Mouse (Mus musculus): ENCODE results near the gene Traf4. TPM values are rescaled to one million over a fixed set of nuclear protein-coding genes. Genes with fewer than 3 reads are reported as not detected.
"Not testable (repeated sequence)": the region's sequence is repeated elsewhere in the genome, so short reads cannot be mapped to it uniquely, and the experiment has no call there.

Gene Traf4
- polyA plus RNA-seq, 1 experiment from 2014 or later: 103 TPM

DNA sequence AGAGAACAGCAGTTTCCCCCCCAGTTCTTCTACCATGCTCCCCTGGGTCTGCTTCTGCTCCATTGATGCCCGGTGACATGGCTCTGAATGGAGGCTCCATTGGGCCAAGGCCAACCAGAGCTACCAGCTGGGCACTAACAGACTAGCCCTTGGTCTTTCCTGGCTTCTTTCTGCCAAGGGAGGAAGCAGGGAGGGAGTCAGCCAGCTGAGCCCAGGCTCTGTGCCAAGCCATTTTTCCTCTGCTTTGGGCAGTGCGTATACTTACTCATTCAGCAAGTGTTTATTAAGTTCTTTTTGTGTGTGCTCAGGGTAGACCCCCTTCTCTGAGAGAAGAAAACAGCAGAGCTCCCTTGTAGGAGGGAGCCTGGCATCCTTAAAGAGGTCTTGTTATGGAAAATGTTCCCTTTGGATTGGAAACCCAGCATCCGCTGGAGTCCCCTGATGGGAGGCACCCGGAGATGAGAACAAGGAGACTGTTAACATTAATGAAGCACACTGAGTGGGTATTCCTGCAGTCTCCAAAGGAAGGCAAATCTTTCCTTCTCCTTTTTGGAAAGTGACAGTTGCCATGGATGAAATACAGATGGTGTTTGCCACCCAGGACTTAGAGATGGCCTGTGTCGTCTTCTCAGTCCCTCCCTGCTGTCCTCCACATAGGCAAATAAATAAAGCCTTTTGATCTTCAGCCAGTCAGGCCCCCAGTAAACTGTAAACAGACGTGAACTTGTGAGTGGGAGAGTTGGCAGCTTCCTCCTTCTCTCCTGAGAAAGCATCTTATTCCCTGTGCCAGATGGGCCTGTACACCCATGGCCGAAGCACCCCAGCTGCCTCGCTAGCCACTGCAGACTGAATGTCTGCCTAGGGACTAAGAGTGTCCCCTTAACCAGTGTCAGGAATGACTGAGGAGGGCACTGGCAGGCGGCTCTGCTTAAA is 12.8 kb downstream of the Traf4 start:
- no peaks in the 10 kb centered on the region for H3K9me3 ChIP-seq

GRCm38 (mm10) chr11:78151161-78151560 is 14.2 kb downstream of the Traf4 start:
- no peaks in the 10 kb centered on the region for H3K9me3 ChIP-seq
- H3K36me3 ChIP-seq: peaks cover 81% of the 10 kb centered on the region
- H3K27ac ChIP-seq: no peak overlapping the region
- peaks cover 17% of the 10 kb centered on the region for H3K4me1 ChIP-seq
- no peak overlapping the region for H3K4me2 ChIP-seq
- 28% methylated on average over 1 of the region's 1 CpGs for WGBS
- H3K4me3 ChIP-seq: no peak overlapping the region
- no peak overlapping the region for H3K9ac ChIP-seq
- no peaks in the 10 kb centered on the region for H3K27me3 ChIP-seq
- ATAC-seq (ENCODE audit: insufficient number of reproducible peaks, insufficient read depth, low FRiP score, low TSS enrichment, low read depth): no peak

More for the DNA sequence above, 12.8 kb downstream of the Traf4 start:
- Histone ChIP-seq H3K36me3 (peaks cover 85% of the 10 kb centered on the region), H3K4me1 (peaks cover 17% of the 10 kb centered on the region), H3K27ac (peak overlapping the region; percentile 68), H3K9ac (no peak overlapping the region), H3K4me3 (no peak overlapping the region), H3K27me3 (no peaks in the 10 kb centered on the region), H3K4me2 (no peak overlapping the region)
- WGBS: 68% methylated on average over 9 of the region's 9 CpGs
- no peak for ATAC-seq (ENCODE audit: insufficient number of reproducible peaks, insufficient read depth, low FRiP score, low TSS enrichment, low read depth)

GRCm38 (mm10) chr11:78146707-78147543 is 18.5 kb downstream of the Traf4 start:
- peaks cover 78% of the 10 kb centered on the region for H3K36me3 ChIP-seq
- no peaks in the 10 kb centered on the region for H3K27me3 ChIP-seq
- 77% methylated on average over 6 of the region's 6 CpGs for WGBS
- no peak overlapping the region for H3K4me2 ChIP-seq
- H3K4me1 ChIP-seq: peaks cover 2% of the 10 kb centered on the region
- H3K4me3 ChIP-seq: no peak overlapping the region
- ATAC-seq (ENCODE audit: insufficient number of reproducible peaks, insufficient read depth, low FRiP score, low TSS enrichment, low read depth): no peak
- H3K9ac ChIP-seq: no peak overlapping the region
- H3K27ac ChIP-seq: peak overlapping the region; percentile 35; the same call in 1 of the 2 replicates
- H3K9me3 ChIP-seq: no peaks in the 10 kb centered on the region

DNA sequence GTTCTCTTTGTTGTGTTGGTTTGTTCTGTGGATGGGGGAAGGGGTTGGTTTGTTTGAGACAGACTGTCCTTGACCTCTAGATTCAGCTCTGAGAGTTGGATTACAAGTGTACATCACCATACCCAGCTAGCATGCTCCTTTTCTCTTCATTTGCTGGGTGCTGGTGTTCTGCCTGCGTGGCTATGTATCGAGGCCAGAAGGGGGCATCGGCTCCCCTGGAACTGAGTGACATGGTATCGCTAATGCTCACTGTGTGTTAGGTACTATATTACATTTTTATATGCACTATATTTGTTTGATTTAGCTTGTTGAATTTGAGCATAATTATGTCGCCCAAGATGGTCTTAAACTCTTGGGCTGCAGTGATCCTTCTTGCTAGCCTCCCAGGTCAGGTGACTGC is 19.2 kb downstream of the Traf4 start:
- H3K4me1 ChIP-seq: peaks cover 5% of the 10 kb centered on the region; the same call in 1 of the 2 replicates
- H3K9ac ChIP-seq: no peak overlapping the region
- peak overlapping the region; percentile 35; the same call in 1 of the 2 replicates for H3K27ac ChIP-seq
- 79% methylated on average over 5 of the region's 5 CpGs for WGBS
- H3K4me3 ChIP-seq: no peak overlapping the region
- H3K9me3 ChIP-seq: no peaks in the 10 kb centered on the region
- no peaks in the 10 kb centered on the region for H3K27me3 ChIP-seq
- H3K4me2 ChIP-seq: no peak overlapping the region
- ATAC-seq (ENCODE audit: insufficient number of reproducible peaks, insufficient read depth, low FRiP score, low TSS enrichment, low read depth): no peak
- peaks cover 73% of the 10 kb centered on the region for H3K36me3 ChIP-seq

DNA sequence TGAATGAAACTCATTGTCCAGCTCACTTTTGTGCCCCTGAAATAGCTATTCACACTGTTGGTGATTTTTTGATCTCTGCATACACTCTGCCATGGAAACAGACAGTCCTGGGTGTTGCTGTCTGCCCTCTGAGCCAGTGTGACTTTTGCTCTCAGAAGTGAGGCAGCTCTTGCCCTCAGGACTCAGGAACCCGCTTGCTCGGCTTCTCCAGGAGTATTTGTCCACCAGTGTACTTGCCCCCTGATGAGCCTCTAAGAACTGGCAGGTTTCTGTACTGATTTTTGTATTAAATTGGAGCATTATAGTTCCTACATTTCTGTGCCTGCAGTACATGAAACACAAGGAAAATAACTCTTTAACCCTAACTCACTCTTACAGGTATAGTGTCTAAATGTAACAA is 21.9 kb downstream of the Traf4 start:
- Histone ChIP-seq H3K27me3 (no peaks in the 10 kb centered on the region), H3K9ac (no peak overlapping the region), H3K9me3 (no peaks in the 10 kb centered on the region), H3K4me2 (no peak overlapping the region), H3K4me1 (peaks cover 5% of the 10 kb centered on the region; the same call in 1 of the 2 replicates), H3K36me3 (peaks cover 50% of the 10 kb centered on the region), H3K27ac (no peak overlapping the region), H3K4me3 (no peak overlapping the region)
- no peak for ATAC-seq (ENCODE audit: insufficient number of reproducible peaks, insufficient read depth, low FRiP score, low TSS enrichment, low read depth)
- WGBS: 72% methylated on average over 2 of the region's 2 CpGs

- H3K4me3 ChIP-seq: no peak overlapping the region
- no peak overlapping the region for H3K9ac ChIP-seq
- 83% methylated on average over 5 of the region's 5 CpGs for WGBS
- H3K27ac ChIP-seq: no peak overlapping the region
- peaks cover 5% of the 10 kb centered on the region; the same call in 1 of the 2 replicates for H3K4me1 ChIP-seq
- H3K27me3 ChIP-seq: no peaks in the 10 kb centered on the region
- H3K9me3 ChIP-seq: no peaks in the 10 kb centered on the region
- no peak for ATAC-seq (ENCODE audit: insufficient number of reproducible peaks, insufficient read depth, low FRiP score, low TSS enrichment, low read depth)
- peaks cover 28% of the 10 kb centered on the region for H3K36me3 ChIP-seq
- no peak overlapping the region for H3K4me2 ChIP-seq
Measured at GRCm38 (mm10) chr11:78140665-78141064, 24.7 kb downstream of the Traf4 start.

DNA sequence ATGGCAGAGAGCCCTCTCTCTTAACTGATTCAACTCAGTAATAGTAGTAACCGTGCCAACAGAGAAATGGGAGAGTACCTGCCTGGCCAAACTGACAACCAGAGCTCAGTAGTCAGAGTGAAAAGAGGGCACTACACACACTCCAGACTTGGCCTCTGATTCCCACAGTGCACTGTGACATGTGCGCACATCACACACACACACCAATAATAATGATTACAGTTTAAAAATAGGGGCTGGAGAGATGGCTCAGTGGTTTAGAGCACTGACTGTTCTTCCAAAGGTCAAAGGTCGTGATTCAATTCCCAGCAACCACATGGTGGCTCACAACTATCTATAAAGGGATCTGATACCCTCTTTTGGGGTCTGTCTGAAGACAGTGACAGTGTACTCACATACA is 27.4 kb downstream of the Traf4 start:
- no peaks in the 10 kb centered on the region for H3K27me3 ChIP-seq
- H3K27ac ChIP-seq: no peak overlapping the region
- no peaks in the 10 kb centered on the region for H3K9me3 ChIP-seq
- no peak overlapping the region for H3K9ac ChIP-seq
- H3K4me3 ChIP-seq: no peak overlapping the region
- WGBS: 88% methylated on average over 3 of the region's 3 CpGs
- H3K4me2 ChIP-seq: no peak overlapping the region
- ATAC-seq (ENCODE audit: insufficient number of reproducible peaks, insufficient read depth, low FRiP score, low TSS enrichment, low read depth): no peak
- peaks cover 5% of the 10 kb centered on the region; the same call in 1 of the 2 replicates for H3K4me1 ChIP-seq
- peaks cover 3% of the 10 kb centered on the region for H3K36me3 ChIP-seq

DNA sequence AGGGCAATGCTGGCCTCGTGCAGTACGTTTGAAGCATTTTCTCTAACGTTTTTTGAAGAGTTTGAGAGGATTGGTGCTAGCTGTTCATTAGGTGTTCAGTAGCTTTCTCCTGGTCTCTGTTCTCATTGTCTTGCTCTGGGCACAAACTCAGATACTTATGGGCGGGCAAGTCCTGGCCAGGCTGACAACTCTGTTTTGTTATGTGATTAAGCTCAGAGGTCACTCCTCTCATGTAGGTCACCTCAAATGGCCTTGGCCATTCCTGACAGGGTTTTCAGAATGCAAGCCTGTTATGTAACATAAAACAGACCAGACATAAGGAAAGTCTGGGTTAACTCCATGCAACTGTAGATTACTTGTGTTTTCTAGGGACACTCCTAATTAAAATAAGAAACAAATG is 27.8 kb downstream of the Traf4 start:
- Histone ChIP-seq H3K9me3 (no peaks in the 10 kb centered on the region), H3K9ac (no peak overlapping the region), H3K4me1 (peaks cover 5% of the 10 kb centered on the region; the same call in 1 of the 2 replicates), H3K36me3 (peaks cover 4% of the 10 kb centered on the region; the same call in 1 of the 2 replicates), H3K4me2 (no peak overlapping the region), H3K27ac (no peak overlapping the region), H3K27me3 (no peaks in the 10 kb centered on the region), H3K4me3 (no peak overlapping the region)
- WGBS: 79% methylated on average over 4 of the region's 4 CpGs
- ATAC-seq (ENCODE audit: insufficient number of reproducible peaks, insufficient read depth, low FRiP score, low TSS enrichment, low read depth): no peak

DNA sequence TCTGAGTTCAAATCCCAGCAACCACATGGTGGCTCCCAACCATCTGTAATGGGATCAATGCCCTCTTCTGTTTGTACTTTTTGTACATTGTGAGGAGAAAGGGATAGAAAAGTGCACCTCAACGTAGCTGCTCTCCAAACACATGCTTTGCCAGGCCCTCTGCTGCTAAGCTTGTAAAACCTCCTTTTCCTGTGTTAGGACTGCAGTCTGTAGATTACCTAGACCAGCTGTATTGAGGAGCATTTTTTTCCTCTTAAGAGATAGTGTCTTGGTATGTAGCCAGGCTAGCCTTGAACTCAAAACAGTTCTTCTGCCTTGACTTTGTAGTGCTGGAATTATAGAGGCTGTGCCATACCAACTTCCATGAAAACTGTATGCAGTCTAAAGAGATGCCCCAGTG is 29.3 kb downstream of the Traf4 start:
- 95% methylated on average over 1 of the region's 1 CpGs for WGBS
- H3K4me2 ChIP-seq: no peak overlapping the region
- peaks cover 7% of the 10 kb centered on the region; the same call in 1 of the 2 replicates for H3K36me3 ChIP-seq
- no peak overlapping the region for H3K27ac ChIP-seq
- ATAC-seq (ENCODE audit: insufficient number of reproducible peaks, insufficient read depth, low FRiP score, low TSS enrichment, low read depth): no peak
- no peak overlapping the region for H3K9ac ChIP-seq
- no peak overlapping the region for H3K4me3 ChIP-seq
- no peaks in the 10 kb centered on the region for H3K9me3 ChIP-seq
- H3K4me1 ChIP-seq: no peaks in the 10 kb centered on the region
- no peaks in the 10 kb centered on the region for H3K27me3 ChIP-seq

GRCm38 (mm10) chr11:78135314-78135713 is 30.1 kb downstream of the Traf4 start:
- 87% methylated on average over 7 of the region's 7 CpGs for WGBS
- H3K4me3 ChIP-seq; ATAC-seq (ENCODE audit: insufficient number of reproducible peaks, insufficient read depth, low FRiP score, low TSS enrichment, low read depth); H3K4me2 ChIP-seq; H3K4me1 ChIP-seq; H3K27me3 ChIP-seq; H3K9ac ChIP-seq; H3K36me3 ChIP-seq; H3K9me3 ChIP-seq; H3K27ac ChIP-seq: not testable (repeated sequence)

GRCm38 (mm10) chr11:78134344-78134743 is 31.0 kb downstream of the Traf4 start:
- no peak overlapping the region for H3K4me3 ChIP-seq
- no peak overlapping the region for H3K9ac ChIP-seq
- no peaks in the 10 kb centered on the region for H3K9me3 ChIP-seq
- no peak overlapping the region for H3K27ac ChIP-seq
- peaks cover 10% of the 10 kb centered on the region; the same call in 1 of the 2 replicates for H3K36me3 ChIP-seq
- no peak for ATAC-seq (ENCODE audit: insufficient number of reproducible peaks, insufficient read depth, low FRiP score, low TSS enrichment, low read depth)
- no peaks in the 10 kb centered on the region for H3K27me3 ChIP-seq
- 76% methylated on average over 3 of the region's 3 CpGs for WGBS
- H3K4me1 ChIP-seq: no peaks in the 10 kb centered on the region
- no peak overlapping the region for H3K4me2 ChIP-seq

Measured in embryonic facial prominence, embryonic 13.5 days (tissue).